Mouse (Mus musculus) G1E (cell line): Measurements from ENCODE around the gene Gm49383.

Source experiments
- CTCF ChIP-seq: IDR thresholded peaks from 2 replicates; pipeline ENCODE4 v1.5.1; 2012; ENCODE audit warnings: low read depth, low read length, inconsistent platforms, mixed read lengths
- GATA1 ChIP-seq: IDR thresholded peaks from 2 replicates; pipeline ENCODE4 v1.6.1; 2012; ENCODE audit warnings: borderline replicate concordance, low read length, inconsistent platforms, mixed read lengths
- GATA2 ChIP-seq: IDR thresholded peaks from 2 replicates; pipeline ENCODE4 v1.6.1; 2012; ENCODE audit warnings: low read depth, low read length, inconsistent platforms, borderline replicate concordance
- POLR2AphosphoS5 ChIP-seq: IDR thresholded peaks from 2 replicates; pipeline ENCODE4 v1.6.1; 2012; ENCODE audit warnings: low read depth, low read length, inconsistent platforms; ENCODE audit not compliant: insufficient replicate concordance
- TAL1 ChIP-seq: conservative IDR thresholded peaks from 2 replicates; pipeline ENCODE4 v1.6.1; 2012; ENCODE audit warnings: low read depth, low read length, inconsistent platforms, mixed read lengths

DNA sequence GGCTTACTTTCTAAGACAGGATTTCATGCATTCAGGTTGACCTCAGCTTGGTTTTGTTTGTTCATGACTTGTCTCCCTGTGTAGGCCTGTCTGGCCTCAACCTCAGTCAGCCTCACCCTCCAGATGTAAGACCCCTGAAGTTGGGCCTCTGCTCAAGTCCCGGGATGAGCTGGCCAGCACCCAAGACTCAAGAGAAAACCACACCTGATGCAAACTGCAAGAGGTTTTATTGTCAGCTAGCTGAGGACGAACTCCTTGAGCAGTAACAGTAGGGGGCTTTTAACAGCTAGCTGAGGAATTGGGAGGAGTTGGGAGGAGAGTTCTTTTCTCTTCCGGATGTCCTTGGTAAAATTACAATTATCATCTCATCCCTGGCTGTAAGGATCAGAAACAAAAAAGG is 19.4 kb downstream of the Gm49383 start:
- TF ChIP-seq CTCF (no peak), TAL1 (no peak), GATA1 (no peak), POLR2AphosphoS5 (no peak), GATA2 (no peak)
